Mouse (Mus musculus) urinary bladder, postnatal 25 days (tissue): ENCODE measurements at regions not wholly inside any gene's neighbourhood (a gene's known extent, or its start where the extent isn't known, plus 50 kb on each side); places are given as distances from the start of the nearest gene placed in this dataset.

ENCODE experiments used
- DNase-seq: peaks from one replicate; pipeline ENCODE4 v3.0.0; 2022; ENCODE audit warnings: low spot score

DNA sequence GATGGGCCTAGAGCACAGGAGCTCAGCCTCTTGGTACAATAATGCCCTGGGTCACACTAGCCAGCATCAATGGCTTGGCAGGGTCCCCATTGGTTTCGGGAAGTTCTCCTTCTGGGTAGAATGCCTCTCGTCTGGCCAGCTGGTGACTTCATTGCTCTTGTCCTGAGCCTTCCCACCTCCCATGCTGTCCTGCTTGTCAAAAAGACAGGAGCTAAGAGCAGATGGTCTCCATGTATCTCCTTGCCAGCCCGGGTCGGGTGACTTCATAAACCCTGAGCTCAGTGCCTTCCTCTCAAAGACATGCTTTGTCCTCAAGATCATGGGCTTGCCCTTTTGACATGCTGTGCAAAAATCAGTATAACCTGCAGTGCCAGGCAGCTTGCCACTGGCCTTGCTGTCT lies 179.2 kb upstream of the Sh3bp4 start:
- DNase-seq = no peak

DNA sequence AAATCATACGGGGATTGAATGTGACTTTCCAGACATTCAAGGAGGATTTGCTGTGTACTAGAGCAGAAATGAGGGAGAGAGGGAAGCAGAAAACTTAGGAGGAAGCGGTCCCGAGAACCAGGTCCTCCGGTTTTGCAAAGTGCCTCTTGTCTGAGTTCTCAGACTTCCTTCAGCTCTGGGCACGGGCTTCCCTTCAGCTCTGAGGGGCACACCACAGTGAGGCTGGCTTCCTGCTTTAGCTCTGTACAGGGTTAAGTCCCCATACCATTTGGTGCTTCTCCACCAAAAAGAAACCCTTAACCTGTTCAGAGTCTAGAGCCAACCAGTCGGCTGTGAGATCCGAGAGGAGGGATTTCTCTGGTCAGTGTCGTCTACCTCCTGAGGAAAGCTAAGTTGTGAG lies 167.8 kb upstream of the Sh3bp4 start:
- no peak for DNase-seq

DNA sequence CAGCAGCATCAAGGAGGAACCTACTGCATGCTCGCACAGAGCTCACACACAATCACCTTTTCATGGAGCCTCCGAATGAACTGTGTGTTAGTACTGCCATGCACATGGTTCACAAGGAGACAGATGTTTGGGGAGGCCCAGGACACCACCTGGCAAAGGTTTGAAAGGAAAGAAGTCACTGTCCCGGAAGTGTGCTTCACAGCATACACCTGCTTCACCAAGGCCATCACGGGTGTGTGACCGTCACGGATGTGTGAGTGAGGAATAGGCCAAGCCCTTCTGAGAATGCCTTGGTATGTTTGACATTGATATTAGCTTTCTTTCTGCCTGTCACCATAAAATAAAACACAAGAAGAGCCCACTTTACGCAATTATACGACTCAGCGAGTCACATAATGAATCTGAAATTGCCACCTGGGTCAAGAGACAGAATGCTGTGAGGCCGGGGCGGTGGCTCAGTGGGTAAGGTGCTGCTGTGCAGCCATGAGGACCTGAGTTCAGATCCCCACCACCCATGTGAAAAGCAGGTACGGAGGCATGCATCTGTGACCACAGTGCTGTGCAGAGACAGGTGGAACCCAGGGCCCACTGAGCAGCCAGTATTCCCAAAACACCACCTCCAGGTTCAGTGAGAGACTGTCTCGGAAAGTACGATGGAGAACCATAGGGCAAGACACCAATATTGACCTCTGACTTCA lies 162.3 kb upstream of the Sh3bp4 start:
- no peak for DNase-seq

DNA sequence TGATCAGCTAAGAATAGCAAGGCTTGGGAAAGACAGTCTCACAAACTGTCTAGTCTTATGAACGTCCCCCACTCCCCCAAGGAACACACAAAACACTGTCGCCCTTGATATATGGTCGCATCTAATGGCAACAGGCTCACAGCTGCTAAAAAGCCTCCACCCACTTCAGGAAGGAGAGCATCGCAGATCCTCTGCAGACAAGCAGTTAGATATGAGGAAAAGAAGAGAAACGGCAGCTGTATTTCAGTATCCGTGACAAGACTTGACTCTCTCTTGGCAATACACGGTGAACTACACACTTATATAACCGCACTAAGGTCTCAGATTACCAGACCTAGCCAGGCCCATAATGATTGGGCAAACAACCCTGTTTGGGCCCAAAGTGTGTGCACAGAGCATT lies 161.5 kb upstream of the Sh3bp4 start:
- no peak for DNase-seq

DNA sequence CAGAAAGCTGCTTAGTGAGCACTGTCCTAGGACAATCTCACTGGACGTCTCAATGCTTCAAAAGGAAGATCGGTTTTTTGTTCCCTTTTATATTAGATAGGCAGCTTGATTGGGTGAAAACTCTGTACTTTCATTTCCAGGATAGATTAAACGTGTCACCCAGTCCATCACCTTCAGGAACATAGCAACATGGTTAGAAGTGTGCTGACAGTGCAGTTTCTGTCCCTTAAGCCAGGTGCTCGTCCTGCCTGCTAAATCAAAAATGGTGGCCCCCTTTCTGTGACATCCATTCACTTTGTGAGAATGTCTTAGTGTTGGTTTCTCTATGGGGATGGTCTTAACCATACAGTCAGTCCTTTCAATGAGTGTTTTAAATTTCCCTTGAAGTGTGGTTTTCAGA lies 160.9 kb upstream of the Sh3bp4 start:
- no peak for DNase-seq

DNA sequence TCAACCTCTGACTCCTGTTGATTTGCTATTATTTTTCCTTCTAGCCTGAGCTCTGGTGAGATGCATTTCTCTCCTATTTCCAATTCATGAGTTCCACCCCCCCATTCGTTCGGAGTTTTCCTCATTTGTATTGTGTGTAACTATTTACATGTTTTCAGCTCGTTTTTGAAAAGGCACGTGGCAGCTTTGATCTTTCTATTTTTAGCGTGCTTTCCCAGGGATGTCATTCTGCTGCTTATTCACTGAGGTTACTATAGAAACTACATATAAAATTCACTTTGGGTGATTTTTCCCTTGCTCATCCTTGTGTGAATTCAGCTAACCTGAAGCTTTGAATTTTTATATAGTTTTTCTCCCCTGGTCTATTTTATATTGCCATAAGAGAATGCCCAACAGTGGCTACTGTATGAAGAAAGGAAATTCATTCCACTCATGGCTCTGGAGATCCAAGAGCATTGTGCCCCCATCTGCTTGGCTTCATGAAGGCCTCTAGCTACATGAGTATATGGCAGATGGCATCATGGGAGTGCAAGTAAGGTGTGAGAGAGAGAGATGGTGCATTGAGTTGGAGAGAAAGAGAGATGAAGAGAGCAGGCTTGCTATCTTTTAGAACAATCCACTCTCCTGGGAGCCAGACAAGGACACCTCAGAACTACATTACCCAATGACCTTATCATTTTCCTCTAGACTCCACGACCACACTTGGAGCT lies 160.2 kb upstream of the Sh3bp4 start:
- DNase-seq = no peak

DNA sequence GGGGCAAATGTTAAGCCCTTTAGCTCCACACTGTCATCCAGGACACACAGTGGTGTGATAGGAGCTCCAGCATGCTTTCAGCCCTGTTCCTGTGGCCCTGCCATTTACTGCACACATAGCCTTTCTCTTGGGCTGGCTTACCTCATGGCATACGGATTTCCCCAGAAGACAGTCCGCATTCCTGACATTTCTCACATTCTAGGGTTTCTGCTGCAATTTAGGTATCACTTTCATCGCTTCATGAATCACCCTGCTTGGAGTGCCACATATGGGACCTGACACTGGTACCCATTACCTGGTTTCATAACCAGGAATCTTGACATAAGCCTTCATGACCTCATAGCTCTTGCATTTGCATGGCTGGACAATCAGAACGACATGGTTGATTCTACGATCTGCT lies 158.5 kb upstream of the Sh3bp4 start:
- DNase-seq = no peak

DNA sequence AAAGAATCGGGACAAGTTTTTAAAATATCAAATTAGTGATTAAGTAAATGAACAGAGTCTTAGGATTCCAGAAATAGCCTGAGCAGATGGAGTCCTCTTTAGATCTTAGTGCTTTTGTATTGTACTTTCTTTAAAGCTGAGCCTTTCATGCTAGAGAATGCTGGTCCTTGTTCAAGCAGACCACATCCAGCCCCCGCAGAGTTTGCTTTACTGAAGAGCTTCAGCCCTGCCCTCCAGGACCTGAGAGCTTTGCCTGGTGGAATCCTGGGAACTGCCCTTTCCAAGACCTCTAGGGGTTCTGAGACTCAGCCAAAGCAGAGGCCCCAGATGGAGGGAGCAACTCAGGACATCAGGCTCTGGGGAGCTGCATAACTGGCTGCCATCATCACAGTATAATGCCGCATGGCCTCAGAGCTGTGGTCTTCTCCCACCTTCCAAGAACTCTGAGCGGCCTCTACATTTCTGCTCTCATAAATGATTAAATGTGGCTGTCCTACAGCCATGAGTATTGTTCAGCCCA lies 153.6 kb upstream of the Sh3bp4 start:
- no peak for DNase-seq

DNA sequence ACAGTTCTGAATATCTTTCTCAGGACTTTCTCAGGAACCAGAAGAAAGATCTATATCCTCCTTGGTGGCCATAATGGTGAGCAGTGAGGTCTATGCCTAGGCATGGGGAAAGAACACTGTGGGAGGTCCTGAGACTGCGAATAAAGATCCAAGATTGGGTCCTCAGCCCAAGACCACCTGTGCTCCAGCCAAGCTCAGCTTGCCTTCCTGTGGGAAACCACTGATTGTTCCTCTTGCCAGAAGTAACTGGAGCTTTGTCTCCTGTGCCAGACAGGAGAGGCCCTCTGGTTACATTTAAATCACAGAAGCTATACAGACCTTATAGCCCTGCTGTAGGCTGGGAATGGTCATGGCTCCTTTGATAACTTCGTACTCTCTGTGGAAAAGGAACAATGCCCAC lies 148.8 kb upstream of the Sh3bp4 start:
- DNase-seq = no peak

DNA sequence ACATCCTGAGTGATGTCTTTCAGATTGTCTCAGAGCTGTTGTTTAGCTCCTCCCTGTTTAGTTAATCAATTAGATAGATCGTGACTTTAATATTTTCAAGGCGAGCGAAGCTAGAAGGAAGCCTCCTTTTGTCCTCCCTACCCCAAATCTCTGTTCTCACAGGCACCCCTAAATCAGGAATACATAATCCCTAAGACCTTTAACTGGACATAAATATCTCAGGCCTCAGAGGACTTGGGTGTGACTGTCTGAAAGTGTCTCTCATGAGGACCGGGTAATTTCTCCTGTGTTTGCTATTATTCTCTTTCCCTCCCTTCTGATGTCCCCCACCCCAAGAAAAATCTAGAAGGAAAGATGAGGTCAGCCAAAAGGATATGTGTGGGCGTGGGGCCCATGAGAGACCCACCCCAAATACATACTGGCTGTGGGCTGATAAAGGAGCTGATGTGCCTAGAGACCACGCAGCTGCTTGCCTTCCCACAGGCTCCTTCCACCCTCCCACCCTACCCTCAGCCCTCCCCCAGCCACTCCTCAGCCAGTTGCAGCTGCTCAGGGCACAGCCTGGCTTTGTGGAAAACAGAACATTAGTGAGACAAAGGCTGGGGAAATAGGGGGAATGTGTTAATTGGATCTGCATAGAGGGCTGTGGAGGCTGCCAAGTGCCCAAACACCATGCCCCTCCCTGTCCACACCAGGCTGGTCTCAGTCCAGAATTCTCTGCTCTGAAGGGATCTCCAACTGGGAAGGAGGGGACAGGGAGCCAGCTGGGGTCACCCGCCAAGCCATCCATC lies 146.2 kb upstream of the Sh3bp4 start:
- no peak for DNase-seq

DNA sequence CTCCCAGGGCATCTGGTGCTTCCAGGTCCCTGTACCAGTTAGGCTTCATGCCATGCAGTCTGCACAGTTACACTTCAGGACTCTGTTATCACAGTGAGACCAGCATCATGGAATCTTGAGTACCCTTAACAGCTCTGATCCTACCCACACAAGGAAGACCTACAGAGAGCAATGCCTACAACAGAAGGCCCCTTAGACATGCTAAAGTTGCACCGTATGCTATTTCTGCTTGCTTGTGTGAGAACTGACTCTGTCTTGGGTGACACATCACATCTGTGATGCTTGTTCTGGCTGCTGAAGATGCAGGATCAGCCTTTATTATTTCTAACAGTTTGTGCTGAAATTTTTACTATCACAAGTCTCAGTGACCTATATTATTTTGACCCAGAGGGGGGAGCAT lies 135.0 kb upstream of the Sh3bp4 start:
- DNase-seq = no peak

DNA sequence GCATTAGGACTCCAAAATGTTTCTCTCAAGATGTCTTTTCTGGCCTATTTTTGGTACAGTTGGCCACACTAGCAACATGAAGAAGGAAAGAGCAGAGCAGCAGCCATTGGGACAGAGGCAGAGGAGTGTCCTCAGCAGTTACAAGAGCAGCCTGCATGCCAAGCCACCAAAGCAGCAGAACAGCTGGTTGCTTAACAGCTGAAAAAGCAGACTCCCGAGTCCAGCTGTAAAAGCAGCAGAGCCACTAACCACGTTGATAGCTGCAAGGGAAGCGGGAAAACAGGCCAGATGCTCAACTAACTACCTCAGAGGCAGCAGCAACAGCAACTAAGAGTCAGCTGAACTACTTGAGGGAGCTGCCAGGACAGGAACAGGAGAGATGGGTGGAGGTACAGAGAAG lies 134.4 kb upstream of the Sh3bp4 start:
- no peak for DNase-seq

DNA sequence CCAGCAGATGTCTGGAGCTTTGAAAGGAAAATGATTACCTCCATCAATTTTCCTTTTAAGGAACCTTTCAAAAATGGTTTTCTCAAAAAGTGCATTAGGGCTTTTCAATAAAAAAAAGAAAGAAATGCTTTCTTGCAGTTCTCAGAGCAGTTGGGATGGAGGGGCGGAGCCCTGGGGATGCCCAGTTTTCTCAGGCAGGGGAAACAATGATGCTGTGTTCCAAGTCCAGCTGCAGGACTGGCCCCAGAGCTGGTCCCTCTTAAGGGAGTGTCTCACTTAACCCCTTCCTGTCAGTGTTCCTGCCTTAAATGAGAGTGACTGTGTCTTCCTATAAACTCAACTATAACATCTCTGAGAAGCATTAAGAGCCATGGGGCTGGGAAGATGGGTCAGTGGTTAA lies 132.9 kb upstream of the Sh3bp4 start:
- no peak for DNase-seq

DNA sequence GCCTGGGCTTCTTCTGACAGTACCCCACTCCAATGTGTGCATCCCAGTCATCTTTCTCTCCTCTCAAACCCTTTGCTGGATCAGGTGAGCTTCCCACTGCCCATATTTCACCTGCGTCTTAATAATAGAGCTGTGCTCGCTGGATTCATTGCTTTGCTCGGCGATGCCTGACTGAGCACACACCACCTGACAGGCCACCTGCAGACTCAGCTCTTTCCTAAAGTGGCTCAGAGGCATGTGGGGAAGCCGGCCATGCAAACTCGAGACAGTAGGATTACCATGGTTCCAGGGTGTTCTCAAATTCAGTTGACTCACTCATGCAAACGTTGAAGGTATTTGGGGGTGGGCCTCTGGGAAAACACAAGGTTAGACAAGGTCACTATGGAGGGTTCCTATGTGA lies 131.8 kb upstream of the Sh3bp4 start:
- DNase-seq = no peak

DNA sequence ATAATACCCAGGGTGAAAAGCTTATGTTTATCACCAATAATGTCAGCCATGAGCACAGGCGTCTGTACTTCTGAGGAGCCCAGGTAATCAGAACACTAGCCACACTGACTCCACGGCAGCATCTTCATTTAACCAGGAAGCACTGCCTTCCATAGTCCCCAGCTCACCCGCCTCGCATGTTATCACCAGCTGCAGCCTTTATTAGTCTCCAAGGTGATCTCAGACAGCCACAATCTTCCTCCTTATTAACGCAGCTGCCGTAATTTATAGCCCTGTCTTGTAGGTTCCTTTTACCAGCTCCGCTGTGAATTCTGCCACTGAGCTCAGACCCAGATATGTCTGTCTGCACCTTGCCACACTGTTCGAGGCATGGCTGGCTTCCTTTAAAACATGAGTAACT lies 127.2 kb upstream of the Sh3bp4 start:
- DNase-seq = no peak

DNA sequence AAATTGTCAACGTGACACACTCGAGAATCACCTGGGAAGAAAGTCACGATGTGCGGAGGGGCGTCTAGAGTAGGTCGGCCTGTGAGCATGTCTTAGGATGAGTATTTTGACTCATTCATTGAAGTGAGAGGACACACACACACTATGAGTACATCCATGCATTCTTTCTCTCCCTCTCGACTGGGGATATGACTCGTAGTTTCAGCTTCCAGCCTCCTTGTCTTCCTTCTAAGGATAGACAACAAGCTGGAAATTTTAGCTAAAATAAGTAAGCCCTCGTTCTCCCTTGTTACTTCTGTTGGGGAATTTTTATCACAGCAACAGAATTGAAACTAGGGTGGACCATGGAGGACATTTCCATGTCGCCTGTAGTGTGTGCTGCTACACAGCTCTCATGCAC lies 124.3 kb upstream of the Sh3bp4 start:
- no peak for DNase-seq

DNA sequence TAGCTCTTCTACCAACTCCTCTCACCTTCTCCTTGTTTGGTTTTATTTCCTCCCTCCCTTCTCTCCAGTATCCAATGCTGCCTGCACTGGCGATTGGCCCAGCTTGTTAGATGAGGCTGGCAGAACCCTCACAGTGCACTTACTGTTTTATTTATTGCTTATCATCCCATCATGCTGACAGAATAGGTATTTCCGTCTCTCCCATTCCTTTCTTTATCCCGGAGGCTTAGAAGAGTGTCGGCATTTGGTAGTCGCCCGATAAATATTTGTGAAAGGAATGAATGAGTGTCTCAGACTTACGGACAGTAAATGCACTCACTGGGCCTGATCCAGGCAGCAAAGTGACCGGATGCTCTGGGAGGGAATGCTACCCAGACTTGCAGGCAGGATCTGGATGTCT lies 123.8 kb upstream of the Sh3bp4 start:
- DNase-seq = no peak

DNA sequence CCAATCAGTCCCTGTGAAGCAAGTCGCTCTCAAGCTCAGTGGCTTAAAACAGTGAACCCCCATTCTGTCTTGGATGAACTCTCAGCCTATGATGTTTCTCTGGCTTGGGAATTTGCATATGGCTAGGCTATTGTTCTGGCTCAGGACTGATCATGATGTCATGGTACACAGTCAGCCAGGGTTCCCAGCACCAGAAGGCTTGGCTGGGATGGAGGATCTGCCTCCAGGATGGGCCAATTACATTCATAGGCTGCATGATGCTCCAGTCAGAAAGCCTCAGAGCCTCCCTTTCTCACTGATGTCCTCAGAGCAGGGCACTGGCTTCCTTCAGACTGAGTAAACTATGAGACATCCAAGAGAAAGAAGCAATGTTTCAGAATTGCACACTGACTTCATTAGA lies 120.3 kb upstream of the Sh3bp4 start:
- no peak for DNase-seq

DNA sequence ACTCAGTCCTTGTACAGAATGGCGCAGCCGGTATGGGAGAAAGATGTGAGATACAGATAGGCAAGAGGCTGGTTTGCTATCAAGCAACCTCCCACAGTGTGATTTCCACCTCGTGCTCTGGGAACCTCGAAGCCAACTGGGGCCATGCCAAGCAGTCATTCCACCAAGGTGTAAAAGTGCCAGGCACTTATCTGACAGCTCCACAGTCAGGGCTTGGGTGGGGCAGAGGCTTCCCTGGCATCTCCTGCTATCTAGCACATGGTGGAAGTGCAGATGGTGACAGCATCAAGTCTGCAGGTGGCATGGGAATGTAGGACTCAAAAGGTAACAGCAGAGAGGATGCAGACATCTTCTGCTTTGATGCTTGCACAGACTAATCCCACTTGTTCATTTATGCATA lies 116.7 kb upstream of the Sh3bp4 start:
- DNase-seq = no peak

DNA sequence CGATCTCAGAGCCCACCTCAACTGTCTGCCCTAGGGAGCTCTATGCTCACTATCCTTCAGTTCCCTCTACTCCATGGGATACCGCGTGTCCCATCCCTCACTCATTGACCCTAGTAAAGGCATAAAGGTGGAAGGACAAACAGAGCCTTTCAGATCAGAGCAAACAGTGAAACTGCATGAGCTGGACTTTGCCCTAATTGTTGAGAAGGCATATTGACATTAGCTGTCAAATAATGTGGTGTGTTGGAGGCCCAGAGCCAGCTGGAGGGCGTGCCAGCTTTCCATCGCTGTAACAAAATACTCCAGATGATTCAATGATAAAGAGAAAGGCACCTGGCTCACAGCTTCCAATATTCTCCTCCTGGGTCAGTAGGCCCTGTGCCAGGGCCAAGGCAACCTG lies 115.4 kb upstream of the Sh3bp4 start:
- no peak for DNase-seq

DNA sequence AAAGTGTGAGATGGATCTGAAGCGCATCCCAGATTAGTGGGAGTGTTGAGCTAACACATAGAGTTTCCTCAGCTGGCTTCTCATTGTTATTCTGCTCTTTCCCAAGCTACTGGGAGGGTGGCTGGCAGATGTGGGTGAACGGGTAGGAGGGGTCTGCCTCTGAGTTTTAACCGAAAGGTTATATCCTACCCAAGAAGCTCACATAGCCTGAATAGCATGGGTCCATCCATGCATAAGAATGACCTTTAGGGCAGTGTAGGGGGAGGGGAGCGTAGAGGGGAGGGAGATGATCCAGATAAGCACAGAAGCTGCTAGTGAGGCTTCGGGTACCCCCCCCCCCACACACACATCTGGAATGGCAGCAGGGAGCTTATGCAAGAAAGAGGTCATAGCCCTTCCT lies 113.2 kb upstream of the Sh3bp4 start:
- no peak for DNase-seq

DNA sequence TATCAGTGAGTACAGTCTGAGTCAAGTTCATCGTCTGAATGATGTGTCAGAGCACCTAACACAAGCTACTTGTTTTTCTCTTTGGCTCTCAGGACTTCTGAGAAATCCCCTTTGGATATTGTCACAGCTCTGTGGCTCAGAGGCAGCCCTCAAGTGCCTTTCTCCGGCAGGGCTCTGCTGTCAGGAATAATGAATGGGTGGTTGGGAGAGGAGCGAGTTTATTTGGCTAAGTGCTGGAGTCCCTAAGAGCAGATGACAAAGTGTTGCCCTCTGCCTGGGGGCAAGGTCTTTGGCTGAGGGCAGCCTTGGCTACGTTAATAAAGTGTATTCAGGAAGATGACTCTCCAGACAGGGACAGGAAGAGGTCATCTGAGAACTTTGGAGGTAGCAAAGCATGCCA lies 110.5 kb upstream of the Sh3bp4 start:
- no peak for DNase-seq

DNA sequence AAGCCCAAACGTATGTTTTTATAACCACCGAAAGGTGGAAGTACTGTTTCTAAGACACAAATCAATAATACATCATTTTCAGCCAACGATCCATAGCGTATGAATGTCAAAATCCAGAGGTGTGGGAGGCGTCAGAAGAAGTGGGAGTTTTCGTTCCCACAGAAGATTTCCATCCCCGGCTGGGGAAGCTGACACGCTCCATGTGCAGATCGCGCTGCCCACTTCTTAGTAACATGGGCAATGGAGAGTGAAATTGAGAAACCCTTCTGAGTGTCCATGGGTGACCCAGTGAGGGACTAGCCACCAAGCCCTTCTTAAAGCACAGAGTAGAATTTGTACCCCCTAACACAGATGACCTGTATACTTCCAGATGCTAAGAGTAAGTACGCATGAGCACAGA lies 110.1 kb upstream of the Sh3bp4 start:
- DNase-seq = no peak
